Mouse (Mus musculus) spleen, adult 2 months (tissue): Measurements from ENCODE around the gene Krtap4-7. TPM values are rescaled to one million over a fixed set of nuclear protein-coding genes. Genes with fewer than 3 reads are reported as not detected.

Experiments
- DNase-seq, 2 experiments: peaks; one replicate each; pipeline versions ENCODE4 v3.0.0 to v3.0.0-alpha.2; 2012 to 2021; ENCODE audit warnings: low spot score in 2 of 2, low read depth in 1 of 2
- H3K27ac ChIP-seq: fragments of 200-500 bp; 2 replicates; pipeline ENCODE4 v1.5.1; 2012; ENCODE audit warnings: low read length, inconsistent platforms; ENCODE audit not compliant: insufficient read depth
- H3K27me3 ChIP-seq: fragments of 200-500 bp; 2 replicates; pipeline ENCODE4 v1.6.1; 2012; ENCODE audit warnings: mild to moderate bottlenecking, moderate library complexity, low read length, inconsistent platforms; ENCODE audit not compliant: control insufficient read depth, insufficient read depth
- H3K36me3 ChIP-seq: fragments of 200-500 bp; 2 replicates; pipeline ENCODE4 v1.6.1; 2012; ENCODE audit warnings: mild to moderate bottlenecking, low read length, inconsistent platforms; ENCODE audit not compliant: control insufficient read depth, insufficient read depth
- H3K4me1 ChIP-seq: fragments of 200-500 bp; 2 replicates; pipeline ENCODE4 v1.6.1; 2011; ENCODE audit warnings: inconsistent platforms; ENCODE audit not compliant: control insufficient read depth, insufficient read depth, insufficient read length
- H3K4me3 ChIP-seq: fragments of 200-500 bp; 2 replicates; pipeline ENCODE4 v1.5.1; 2011; ENCODE audit warnings: mild to moderate bottlenecking, inconsistent platforms; ENCODE audit not compliant: insufficient read depth, insufficient read length; ENCODE audit errors: extremely low read depth
- CTCF ChIP-seq: fragments of 200-500 bp; IDR thresholded peaks from 2 replicates; pipeline ENCODE4 v1.5.1; 2011; ENCODE audit warnings: mild to moderate bottlenecking, inconsistent platforms; ENCODE audit not compliant: insufficient read depth, insufficient read length, insufficient replicate concordance; ENCODE audit errors: extremely low read depth
- POLR2A ChIP-seq: fragments of 200-500 bp; IDR thresholded peaks from 2 replicates; pipeline ENCODE4 v1.6.1; 2011; ENCODE audit warnings: low read depth, low read length, inconsistent platforms
- WGBS: fragments of 180-500 bp; shearing (Covaris S2); methylation state at CpG from one replicate; pipeline ENCODE4 v1.1.7; 2018; 5-methylcytosine and 5-hydroxymethylcytosine counted together
- polyA plus RNA-seq: library from polyadenylated mRNA; depleted of rRNA; stranded (reverse); fragments of >200 nt; gene quantifications from 2 replicates; pipeline ENCODE4 v1.2.3, GENCODE M21; 2012

The Krtap4-7 gene
- polyA plus RNA-seq, 1 experiment = not detected

DNA sequence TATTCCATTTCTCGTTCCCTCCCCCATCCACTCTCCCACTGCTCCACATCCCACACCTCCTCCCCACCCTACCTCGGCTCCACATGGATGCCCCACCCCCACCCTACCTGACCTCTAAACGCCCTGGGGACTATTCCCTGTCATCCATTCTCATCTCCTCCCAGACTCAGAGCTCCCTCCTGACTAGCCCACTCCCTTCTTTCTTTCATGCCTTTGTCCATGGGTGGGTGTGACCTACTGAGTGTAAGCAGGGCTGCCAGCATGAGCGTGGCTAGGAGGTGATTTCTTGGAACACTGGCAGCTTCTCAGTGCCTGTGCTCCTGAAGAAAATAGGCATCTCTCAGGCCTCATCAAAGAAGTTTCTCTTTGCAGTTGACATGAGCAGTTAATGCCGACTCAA is 13.2 kb upstream of the Krtap4-7 start:
- no peak for TF ChIP-seq POLR2A
- WGBS = 61% methylated on average over 5 of the region's 5 CpGs
- no peak for DNase-seq

DNA sequence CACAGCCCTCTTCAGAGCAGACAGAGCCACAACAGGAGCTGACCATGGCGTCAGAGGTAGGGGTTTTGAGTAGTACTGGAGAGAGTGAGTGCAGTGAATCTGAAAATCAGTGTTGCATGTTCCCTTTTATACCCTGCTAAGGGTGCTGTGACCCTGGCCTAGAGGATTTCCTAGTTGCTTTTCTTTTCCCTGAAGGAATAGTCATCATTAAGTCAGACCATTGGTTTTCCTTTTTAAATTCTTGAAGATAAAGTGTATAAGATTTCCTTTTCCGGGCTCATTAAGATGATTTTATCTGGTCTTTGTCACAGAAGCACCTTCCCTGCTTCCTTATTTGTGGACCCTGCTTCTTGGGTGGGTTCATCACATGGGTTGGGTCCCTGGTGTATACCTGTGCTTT is 6.2 kb upstream of the Krtap4-7 start, which contains the start of gene Gm11555:
TSS of gene Gm11555 (minus strand) at position 101 of the 400 bp plus-strand sequence.
- H3K27me3 ChIP-seq = no peaks in the 10 kb centered on the region
- no peak for DNase-seq
- H3K27ac ChIP-seq = no peak within 1 kb of the TSS
- no peaks in the 10 kb centered on the region for H3K36me3 ChIP-seq
- no peaks in the 10 kb centered on the region for H3K4me1 ChIP-seq
- no peak within 1 kb of the TSS for H3K4me3 ChIP-seq
- WGBS = 72% methylated on average over 2 of the region's 2 CpGs
- no peak for TF ChIP-seq POLR2A
- TF ChIP-seq CTCF = no peak

More for the DNA sequence above, 13.2 kb upstream of the Krtap4-7 start:
- H3K4me3 ChIP-seq = no peak overlapping the region
- H3K27ac ChIP-seq = no peak overlapping the region
- no peaks in the 10 kb centered on the region for H3K4me1 ChIP-seq
- H3K27me3 ChIP-seq = no peaks in the 10 kb centered on the region
- no peaks in the 10 kb centered on the region for H3K36me3 ChIP-seq

DNA sequence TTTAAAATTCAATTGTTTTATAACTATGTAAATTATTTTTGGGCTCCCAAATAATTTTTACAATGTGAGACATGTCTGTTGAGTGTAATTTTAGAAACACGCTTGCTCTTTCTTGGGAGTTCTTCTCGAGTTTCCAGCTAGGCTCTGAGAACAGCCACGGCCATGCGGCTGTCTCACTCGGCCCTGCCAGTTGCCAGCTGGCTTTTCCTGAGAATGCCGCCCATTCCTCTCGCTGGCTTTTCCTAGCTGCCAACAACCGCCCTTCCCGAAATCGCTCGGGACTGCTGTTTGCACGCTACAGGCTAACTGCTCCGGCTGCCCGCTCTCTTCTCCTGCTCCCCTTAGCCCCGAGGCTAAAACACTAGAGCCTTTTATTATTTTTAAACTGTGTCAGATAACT is 2.6 kb upstream of the Krtap4-7 start:
- Histone ChIP-seq H3K4me1 (no peaks in the 10 kb centered on the region), H3K4me3 (no peak overlapping the region), H3K27me3 (no peaks in the 10 kb centered on the region), H3K36me3 (no peaks in the 10 kb centered on the region), H3K27ac (no peak overlapping the region)
- 88% methylated on average over 15 of the region's 15 CpGs for WGBS
- no peak for DNase-seq
- TF ChIP-seq CTCF = no peak
- TF ChIP-seq POLR2A = no peak

DNA sequence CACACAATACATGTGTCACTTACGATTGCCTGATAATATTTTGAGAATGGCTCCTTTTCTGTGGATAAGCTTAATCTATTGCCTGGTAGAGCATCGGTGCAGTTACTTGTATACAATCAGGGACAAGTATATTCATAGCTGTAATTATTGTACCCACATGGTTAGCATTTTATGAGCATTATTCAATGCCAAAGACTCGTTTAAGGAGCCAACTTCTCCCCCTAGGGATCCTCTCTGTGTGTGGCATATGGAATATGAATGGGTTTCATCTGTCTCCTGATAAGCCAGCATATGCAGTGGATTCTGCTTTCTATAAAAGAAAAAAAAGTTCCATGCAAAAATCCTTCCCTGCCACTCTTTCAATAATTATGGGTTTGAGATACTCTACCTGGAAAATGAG is 462 bp upstream of the Krtap4-7 start:
- H3K27ac ChIP-seq = no peak overlapping the region
- TF ChIP-seq CTCF (no peak), POLR2A (no peak)
- no peak overlapping the region for H3K4me3 ChIP-seq
- DNase-seq = no peak
- H3K27me3 ChIP-seq = no peaks in the 10 kb centered on the region
- H3K36me3 ChIP-seq = no peaks in the 10 kb centered on the region
- 77% methylated on average over 3 of the region's 3 CpGs for WGBS
- H3K4me1 ChIP-seq = no peaks in the 10 kb centered on the region

DNA sequence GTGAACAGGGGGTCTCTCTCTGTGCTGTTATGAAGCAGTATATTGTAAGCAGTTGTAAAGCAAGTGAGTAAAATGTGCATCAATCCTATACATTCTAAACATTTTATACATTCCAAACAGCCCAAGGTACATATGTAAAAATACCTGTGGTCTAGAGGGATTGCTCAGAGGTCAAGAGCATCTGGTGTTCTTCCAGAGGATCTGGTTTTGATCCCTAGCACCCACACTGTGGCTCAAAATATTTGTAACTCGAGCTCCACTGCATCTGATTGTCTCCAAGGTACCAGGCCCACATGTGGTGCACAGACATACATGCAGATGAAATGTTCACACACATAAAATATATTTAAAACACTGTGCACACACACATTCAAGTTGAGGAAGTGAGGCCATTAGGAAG is 3.0 kb downstream of the Krtap4-7 start:
- Histone ChIP-seq H3K36me3 (no peaks in the 10 kb centered on the region), H3K27me3 (no peaks in the 10 kb centered on the region), H3K27ac (no peak overlapping the region), H3K4me1 (no peaks in the 10 kb centered on the region), H3K4me3 (no peak overlapping the region)
- 30% methylated on average over 1 of the region's 1 CpGs for WGBS
- DNase-seq = no peak
- TF ChIP-seq CTCF = no peak
- no peak for TF ChIP-seq POLR2A

DNA sequence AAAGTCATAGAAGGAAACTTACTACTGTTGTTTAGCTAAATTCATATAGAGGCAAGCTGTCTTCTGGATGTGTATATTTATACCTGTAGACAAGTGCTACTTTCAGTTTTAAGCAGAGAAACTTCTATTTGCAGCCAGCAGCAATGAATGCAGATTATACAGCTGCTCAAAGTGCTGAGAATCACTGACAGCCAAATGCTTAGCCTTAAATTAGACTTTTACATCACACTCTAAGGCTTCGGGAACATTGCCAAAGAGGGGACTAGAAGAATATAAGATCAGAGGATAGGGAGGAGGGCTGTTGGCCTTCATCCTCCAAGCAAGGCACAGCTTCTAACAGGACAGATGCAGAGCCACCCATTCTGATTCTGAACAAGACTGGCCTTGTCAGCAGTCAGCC is 6.8 kb downstream of the Krtap4-7 start:
- WGBS = 81% methylated on average over 1 of the region's 1 CpGs
- no peak for DNase-seq
- Histone ChIP-seq H3K4me3 (no peak overlapping the region), H3K36me3 (no peaks in the 10 kb centered on the region), H3K27me3 (no peaks in the 10 kb centered on the region), H3K4me1 (no peaks in the 10 kb centered on the region), H3K27ac (no peak overlapping the region)
- TF ChIP-seq POLR2A (no peak), CTCF (no peak)

DNA sequence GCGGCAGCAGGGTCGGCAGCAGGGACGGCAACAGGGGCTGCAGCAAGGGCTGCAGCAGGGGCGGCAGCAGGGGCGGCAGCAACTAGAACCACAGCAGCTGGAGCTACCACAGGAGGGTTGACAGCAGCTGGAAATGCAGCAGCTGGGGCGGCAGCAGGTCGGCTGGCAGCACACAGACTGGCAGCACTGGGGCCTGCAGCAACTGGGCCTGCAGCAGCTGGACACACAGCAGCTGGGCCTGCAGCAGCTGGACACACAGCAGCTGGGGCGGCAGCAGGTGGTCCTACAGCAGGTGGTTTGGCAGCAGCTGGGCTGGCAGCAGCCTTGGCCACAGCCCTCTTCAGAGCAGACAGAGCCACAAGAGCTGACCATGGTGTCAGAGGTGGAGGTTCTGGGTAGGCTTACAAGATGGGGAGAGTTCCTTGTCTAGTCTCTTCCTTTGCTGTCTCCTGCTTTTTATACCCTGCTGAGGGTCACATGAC is 9.2 kb downstream of the Krtap4-7 start, which contains the start of gene Krtap4-2:
TSS of gene Krtap4-2 (minus strand) at position 432 of the 482 bp plus-strand sequence.
- TF ChIP-seq POLR2A (no peak), CTCF (no peak)
- Histone ChIP-seq H3K4me1 (no peaks in the 10 kb centered on the region), H3K4me3 (no peak within 1 kb of the TSS), H3K36me3 (no peaks in the 10 kb centered on the region), H3K27me3 (no peaks in the 10 kb centered on the region), H3K27ac (no peak within 1 kb of the TSS)
- 57% methylated on average over 8 of the region's 8 CpGs for WGBS
- DNase-seq = no peak
